Mouse (Mus musculus) spleen, adult 2 months (tissue): ENCODE measurements around the gene Ahcy.
A peak's percentile ranks its signal among the peaks of the same experiment; 100 is the strongest.

ENCODE experiments used
- CTCF ChIP-seq: fragments of 200-500 bp; IDR thresholded peaks from 2 replicates; pipeline ENCODE4 v1.5.1; 2011; ENCODE audit warnings: mild to moderate bottlenecking, inconsistent platforms; ENCODE audit not compliant: insufficient read depth, insufficient read length, insufficient replicate concordance; ENCODE audit errors: extremely low read depth
- POLR2A ChIP-seq: fragments of 200-500 bp; IDR thresholded peaks from 2 replicates; pipeline ENCODE4 v1.6.1; 2011; ENCODE audit warnings: low read depth, low read length, inconsistent platforms

DNA sequence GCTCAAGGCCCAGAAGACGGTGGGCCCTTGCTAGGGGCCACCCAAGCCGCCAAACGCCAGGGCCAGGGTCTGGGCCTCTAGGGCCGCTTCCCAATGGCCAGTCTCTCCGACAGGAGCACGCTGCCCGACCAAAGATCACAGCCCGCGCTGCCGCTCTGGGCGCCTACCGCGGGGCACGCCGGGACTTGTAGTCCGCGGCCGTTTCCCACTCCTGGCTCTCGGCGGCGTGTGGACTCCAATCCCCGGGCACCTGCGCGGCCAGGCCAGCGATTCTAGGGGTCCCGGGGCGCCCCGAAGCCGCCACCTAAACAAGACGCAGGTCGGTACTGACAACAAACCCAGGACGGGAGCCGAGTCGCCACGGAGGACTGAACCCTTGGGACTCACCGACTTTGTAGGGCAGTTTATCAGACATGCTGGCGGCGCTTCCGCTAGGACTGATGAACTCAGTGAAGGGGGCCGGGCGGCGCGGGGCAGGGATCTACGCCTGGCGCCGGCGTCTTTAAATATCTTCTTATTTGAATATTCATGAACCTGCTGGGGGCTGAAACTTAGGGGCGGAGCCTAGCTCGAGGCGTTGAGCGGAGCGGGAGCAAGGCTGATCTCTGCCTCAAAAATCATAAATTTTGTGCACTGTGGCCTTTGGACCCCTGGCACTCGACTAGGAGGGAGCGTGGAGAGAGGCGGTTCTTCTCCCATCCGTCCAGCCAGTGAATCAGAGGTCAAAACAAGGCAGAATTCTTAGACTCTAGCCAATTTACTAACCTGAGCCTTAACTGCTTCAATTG lies at the start of gene Ahcy:
- TF ChIP-seq POLR2A (peak; percentile 36; the same call in 1 of the 2 replicates), CTCF (no peak)
